9 mouse cellular contexts compared by ENCODE assay signal in genomic region chr5:138956427-138956833, GRCm38 (mm10). TPM values are rescaled to one million over a fixed set of nuclear protein-coding genes. Genes with fewer than 3 reads are reported as not detected.
DNase-seq lines count a peak whose midpoint lies in the region; ATAC-seq lines count a peak whose summit lies in the region.
"Had no signal": no experiment of that assay in that cellular context is flagged by ENCODE, and none has a peak within 500 bp of the region (broad histone marks: within the 10 kb centered on the region; RNA-seq: fewer than 3 reads in every experiment).

No protein-coding gene starts in this region.

- H3K4me3 ChIP-seq in midbrain, embryonic 10.5 days, result no peak overlapping the region
- no peak overlapping the region for H3K4me3 ChIP-seq in midbrain, embryonic 13.5 days (replicated peaks)
- H3K4me3 ChIP-seq in intestine, embryonic 16.5 days (ENCODE audit: low read length), result no peak overlapping the region
- H3K4me3 ChIP-seq in neural tube, embryonic 12.5 days, result no peak overlapping the region

- H3K9me3 ChIP-seq in midbrain, embryonic 10.5 days (replicated peaks), result no peaks in the 10 kb centered on the region
- no peaks in the 10 kb centered on the region for H3K9me3 ChIP-seq in midbrain, embryonic 13.5 days
- no peaks in the 10 kb centered on the region for H3K9me3 ChIP-seq in intestine, embryonic 16.5 days (ENCODE audit: control insufficient read depth, low read length)
- no peaks in the 10 kb centered on the region for H3K9me3 ChIP-seq in neural tube, embryonic 12.5 days

- WGBS in midbrain, embryonic 10.5 days, result 77% methylated on average over 10 of the region's 10 CpGs
- WGBS in midbrain, embryonic 13.5 days, result 68% methylated on average over 10 of the region's 10 CpGs
- WGBS in intestine, embryonic 16.5 days, result 32% methylated on average over 10 of the region's 10 CpGs
- 55% methylated on average over 10 of the region's 10 CpGs for WGBS in neural tube, embryonic 12.5 days

- intact Hi-C loops in gastrocnemius, postnatal 14 days (cut with DNase I; ENCODE audit: low total_unique reads), result no loop called here

- peak; percentile 31 for DNase-seq in gastrocnemius, postnatal 14 days
- no peak for DNase-seq in gastrocnemius, postnatal 10 days
- DNase-seq in midbrain, embryonic 10.5 days (ENCODE audit: low spot score), result no peak
- DNase-seq in layer of hippocampus, adult 9-10 months (ENCODE audit: low spot score), result no peak
- DNase-seq in spleen, postnatal 14 days (ENCODE audit: low spot score in 2 of 2), result no peak
- DNase-seq: cerebellum, adult 11 months had no signal

- ATAC-seq in midbrain, embryonic 13.5 days, result no peak
- peak; percentile 58 for ATAC-seq in intestine, embryonic 16.5 days
- 0 out of 2 replicates have a peak, but pooled peaks have one; percentile 29 for ATAC-seq in neural tube, embryonic 12.5 days (ENCODE audit: low FRiP score, low read depth)

- H3K27ac ChIP-seq in midbrain, embryonic 10.5 days (replicated peaks), result 0 out of 2 replicates have a peak overlapping the region, but pooled peaks have one; percentile 28
- no peak overlapping the region for H3K27ac ChIP-seq in midbrain, embryonic 13.5 days
- no peak overlapping the region for H3K27ac ChIP-seq in intestine, embryonic 16.5 days (ENCODE audit: low read length)
- H3K27ac ChIP-seq in neural tube, embryonic 12.5 days, result no peak overlapping the region

- H3K4me2 ChIP-seq in midbrain, embryonic 13.5 days (replicated peaks), result no peak overlapping the region
- H3K4me2 ChIP-seq in intestine, embryonic 16.5 days (ENCODE audit: low read depth, low read length), result no peak overlapping the region
- H3K4me2 ChIP-seq in neural tube, embryonic 12.5 days (replicated peaks), result no peak overlapping the region

- H3K4me1 ChIP-seq in midbrain, embryonic 10.5 days, result peaks cover 11% of the 10 kb centered on the region; the same call in 1 of the 2 replicates
- 0 out of 2 replicates have a peak, but pooled peaks cover 7% of the 10 kb centered on the region for H3K4me1 ChIP-seq in midbrain, embryonic 13.5 days (replicated peaks)
- H3K4me1 ChIP-seq in intestine, embryonic 16.5 days (ENCODE audit: control insufficient read depth, insufficient read depth, low read length), result peaks cover 18% of the 10 kb centered on the region
- H3K4me1 ChIP-seq in neural tube, embryonic 12.5 days, result peaks cover 19% of the 10 kb centered on the region

- H3K27me3 ChIP-seq in midbrain, embryonic 10.5 days (ENCODE audit: low read depth, poor library complexity, severe bottlenecking), result no peaks in the 10 kb centered on the region
- H3K27me3 ChIP-seq in midbrain, embryonic 13.5 days, result peaks cover 2% of the 10 kb centered on the region; the same call in 1 of the 2 replicates
- no peaks in the 10 kb centered on the region for H3K27me3 ChIP-seq in intestine, embryonic 16.5 days (replicated peaks; ENCODE audit: control insufficient read depth, insufficient read depth, low read length)
- H3K27me3 ChIP-seq in neural tube, embryonic 12.5 days (replicated peaks), result no peaks in the 10 kb centered on the region

- H3K9ac ChIP-seq in midbrain, embryonic 13.5 days (replicated peaks), result no peak overlapping the region
- H3K9ac ChIP-seq in intestine, embryonic 16.5 days (ENCODE audit: low read depth, low read length), result no peak overlapping the region
- no peak overlapping the region for H3K9ac ChIP-seq in neural tube, embryonic 12.5 days

- no peaks in the 10 kb centered on the region for H3K36me3 ChIP-seq in midbrain, embryonic 10.5 days
- H3K36me3 ChIP-seq in midbrain, embryonic 13.5 days, result no peaks in the 10 kb centered on the region
- no peaks in the 10 kb centered on the region for H3K36me3 ChIP-seq in intestine, embryonic 16.5 days (ENCODE audit: control insufficient read depth, insufficient read depth, low read length)
- no peaks in the 10 kb centered on the region for H3K36me3 ChIP-seq in neural tube, embryonic 12.5 days

RNA-seq across cellular contexts. Expression of gene Pdgfa, which starts 40.7 kb away (rescaled TPM):
- total RNA-seq in gastrocnemius, postnatal 14 days (2021), result 10 to 100 TPM; 15.8 to 22.3 TPM
- total RNA-seq in gastrocnemius, postnatal 10 days (2021), result 10 to 100 TPM; 20.1 to 33.5 TPM
- polyA plus RNA-seq in midbrain, embryonic 10.5 days (2016; fragmentation: Nextera tagmentation; extraction: Ambion mirVana), result 4.8 and 6.8 TPM in 2 replicates
- 7.5 and 8.3 TPM in 2 replicates for polyA plus RNA-seq in midbrain, embryonic 13.5 days (2015; fragmentation: Nextera tagmentation; extraction: Ambion mirVana)
- polyA plus RNA-seq in intestine, embryonic 16.5 days (2015; fragmentation: Nextera tagmentation; extraction: Ambion mirVana), result 47.1 and 47.3 TPM in 2 replicates
- polyA plus RNA-seq in neural tube, embryonic 12.5 days (2016; fragmentation: Nextera tagmentation; extraction: Ambion mirVana), result 12.1 and 13.8 TPM in 2 replicates
